In genomic region chr15:92231386-92231785, GRCm38 (mm10) we compare ENCODE assay signal across 7 mouse cellular contexts.
DNase-seq lines count a peak whose midpoint lies in the region; ATAC-seq and TF ChIP-seq lines count a peak whose summit lies in the region.

No protein-coding gene starts in this region.

- no peak overlapping the region for H3K9ac ChIP-seq in kidney, embryonic 14.5 days (ENCODE audit: low read depth, low read length)
- H3K9ac ChIP-seq in forebrain, embryonic 16.5 days (replicated peaks; ENCODE audit: low read depth, low read length) = no peak overlapping the region

- peak; percentile 56 for TF ChIP-seq CTCF in kidney, adult 2 months (conservative IDR thresholded peaks at IDR 0.05; ENCODE audit: insufficient read depth, insufficient read length, low read depth, low read length)
- TF ChIP-seq CTCF in C2C12 (IDR thresholded peaks at IDR 0.05; ENCODE audit: control insufficient read depth, insufficient read depth, insufficient read length) (peak; percentile 38), G1E (IDR thresholded peaks at IDR 0.05; ENCODE audit: low read depth, low read length) (peak; percentile 12; the same call in 1 of the 2 replicates)

- H3K4me1 ChIP-seq in kidney, adult 2 months (ENCODE audit: control insufficient read depth, insufficient read depth, low read length) = no peaks in the 10 kb centered on the region
- no peaks in the 10 kb centered on the region for H3K4me1 ChIP-seq in kidney, embryonic 14.5 days (ENCODE audit: control insufficient read depth, insufficient read depth, low read length)
- no peaks in the 10 kb centered on the region for H3K4me1 ChIP-seq in G1E (ENCODE audit: insufficient read depth, low read depth, low read length)
- no peaks in the 10 kb centered on the region for H3K4me1 ChIP-seq in forebrain, embryonic 16.5 days (replicated peaks; ENCODE audit: control insufficient read depth, insufficient read depth, low read length)

- no peak overlapping the region for H3K4me3 ChIP-seq in kidney, adult 2 months (ENCODE audit: insufficient read depth, low read depth, low read length)
- H3K4me3 ChIP-seq in kidney, embryonic 14.5 days (ENCODE audit: low read length) = no peak overlapping the region
- H3K4me3 ChIP-seq in C2C12 (ENCODE audit: insufficient read depth, poor library complexity, severe bottlenecking) (no peak overlapping the region), G1E (ENCODE audit: low read depth, low read length) (no peak overlapping the region)
- H3K4me3 ChIP-seq in forebrain, embryonic 16.5 days (replicated peaks; ENCODE audit: low read length) = no peak overlapping the region

- peak; percentile 11 for DNase-seq in kidney, adult 2 months
- no peak for DNase-seq in G1E (ENCODE audit: low spot score)
- no peak for DNase-seq in urinary bladder, postnatal 36 days (ENCODE audit: low spot score in 2 of 2)
- no peak for DNase-seq in urinary bladder, postnatal 4 days (ENCODE audit: low spot score in 2 of 2)

- H3K79me2 ChIP-seq in C2C12 (ENCODE audit: control insufficient read depth, insufficient read depth) = no peaks in the 10 kb centered on the region

- H3K27ac ChIP-seq in kidney, adult 2 months (ENCODE audit: insufficient read depth, low read depth, low read length) = no peak overlapping the region
- H3K27ac ChIP-seq in kidney, embryonic 14.5 days (ENCODE audit: low read depth, low read length) = no peak overlapping the region
- no peak overlapping the region for H3K27ac ChIP-seq in forebrain, embryonic 16.5 days (ENCODE audit: low read length)

- no peak overlapping the region for H3K4me2 ChIP-seq in kidney, embryonic 14.5 days (replicated peaks; ENCODE audit: low read depth, low read length)
- H3K4me2 ChIP-seq in forebrain, embryonic 16.5 days (ENCODE audit: low read length) = no peak overlapping the region

- H3K27me3 ChIP-seq in kidney, adult 2 months (replicated peaks; ENCODE audit: control insufficient read depth, insufficient read depth, low read length) = no peaks in the 10 kb centered on the region
- no peaks in the 10 kb centered on the region for H3K27me3 ChIP-seq in kidney, embryonic 14.5 days (ENCODE audit: control insufficient read depth, insufficient read depth, low read length)
- H3K27me3 ChIP-seq in C2C12 (ENCODE audit: control insufficient read depth, insufficient read depth, insufficient read length) = peaks cover 3% of the 10 kb centered on the region
- no peaks in the 10 kb centered on the region for H3K27me3 ChIP-seq in G1E (ENCODE audit: insufficient read depth, low read length)
- H3K27me3 ChIP-seq in forebrain, embryonic 16.5 days (replicated peaks; ENCODE audit: control insufficient read depth, insufficient read depth, low read length) = no peaks in the 10 kb centered on the region

- H3K79me3 ChIP-seq in C2C12 (ENCODE audit: low read depth) = no peaks in the 10 kb centered on the region

- H3K9me3 ChIP-seq in kidney, embryonic 14.5 days (ENCODE audit: control insufficient read depth, low read length) = no peaks in the 10 kb centered on the region
- peaks cover 7% of the 10 kb centered on the region; the same call in 1 of the 2 replicates for H3K9me3 ChIP-seq in G1E (replicated peaks)
- no peaks in the 10 kb centered on the region for H3K9me3 ChIP-seq in forebrain, embryonic 16.5 days (ENCODE audit: control insufficient read depth, low read length)

- H3K36me3 ChIP-seq in kidney, adult 2 months (ENCODE audit: control insufficient read depth, insufficient read depth, low read length) = no peaks in the 10 kb centered on the region
- H3K36me3 ChIP-seq in kidney, embryonic 14.5 days (ENCODE audit: control insufficient read depth, insufficient read depth, low read length) = no peaks in the 10 kb centered on the region
- H3K36me3 ChIP-seq in C2C12 (ENCODE audit: control insufficient read depth, insufficient read depth) = no peaks in the 10 kb centered on the region
- H3K36me3 ChIP-seq in G1E (replicated peaks) = no peaks in the 10 kb centered on the region
- no peaks in the 10 kb centered on the region; the same call in 1 of the 2 replicates for H3K36me3 ChIP-seq in forebrain, embryonic 16.5 days (ENCODE audit: control insufficient read depth, insufficient read depth)

- ATAC-seq in kidney, embryonic 14.5 days (ENCODE audit: low FRiP score, low TSS enrichment) = no peak
- no peak for ATAC-seq in G1E (ENCODE audit: extremely low read depth, insufficient number of reproducible peaks, low FRiP score, poor library complexity, severe bottlenecking)
- peak; percentile 43; the same call in 1 of the 2 replicates for ATAC-seq in forebrain, embryonic 16.5 days

- H3ac ChIP-seq in C2C12 (ENCODE audit: control insufficient read depth, insufficient read length, low read depth) = no peak overlapping the region

- WGBS in kidney, adult 2 months = 18% methylated on average over 7 of the region's 7 CpGs
- 19% methylated on average over 7 of the region's 7 CpGs for WGBS in kidney, embryonic 14.5 days
- 19% methylated on average over 7 of the region's 7 CpGs for WGBS in forebrain, embryonic 16.5 days

- TF ChIP-seq POLR2A in kidney, adult 2 months (IDR thresholded peaks at IDR 0.05; ENCODE audit: low read depth, low read length) = no peak

TF ChIP-seq in C2C12, 6 proteins besides CTCF, POLR2A, EP300 and RAD21:
- no peak for TF ChIP-seq FOSL1 (IDR thresholded peaks at IDR 0.05; ENCODE audit: insufficient read depth, low read length, poor library complexity, severe bottlenecking)
- TF ChIP-seq MAX (IDR thresholded peaks at IDR 0.05) = no peak
- no peak for TF ChIP-seq MYOD1 (IDR thresholded peaks at IDR 0.05; ENCODE audit: control insufficient read depth, insufficient read length, low read depth)
- no peak for TF ChIP-seq USF1 (IDR thresholded peaks at IDR 0.05; ENCODE audit: low read depth)
- no peak for TF ChIP-seq CEBPB (IDR thresholded peaks at IDR 0.05; ENCODE audit: low read depth)
- TF ChIP-seq MYOG (IDR thresholded peaks at IDR 0.05; ENCODE audit: control insufficient read depth, extremely low read depth, insufficient read length) = no peak
